Mouse (Mus musculus) gastrocnemius, postnatal 14 days (tissue): ENCODE measurements around the gene Agtpbp1. TPM values are rescaled to one million over a fixed set of nuclear protein-coding genes. Genes with fewer than 3 reads are reported as not detected.

Experiments
- total RNA-seq, 2 experiments: library from RNA; stranded (reverse); gene quantifications; 2 replicates each; pipeline ENCODE4 v1.2.3; 2021

The Agtpbp1 gene
- total RNA-seq, 2 experiments from 2014 or later, result 37.4 to 38.7 TPM

Other genes starting within 250 kb of the Agtpbp1 start
- gene Naa35, start within 50 bp of the Agtpbp1 start, total RNA-seq, result 10 to 100 TPM; 25.2 to 26.4 TPM
- gene Golm1, start 90.6 kb upstream of the Agtpbp1 start, total RNA-seq, result 10 to 100 TPM in 1 of 2 experiments, 1 to 10 TPM in 1; 9.3 to 10.1 TPM
- not detected for gene 4921517D22Rik, start 108.9 kb upstream of the Agtpbp1 start, total RNA-seq
- not detected for gene Spata31d1a, start 125.1 kb upstream of the Agtpbp1 start, total RNA-seq
- gene Spata31d1b, start 127.1 kb upstream of the Agtpbp1 start, total RNA-seq, result not detected
- gene Spata31d1d, start 146.5 kb upstream of the Agtpbp1 start, total RNA-seq, result not detected
- not detected for gene 1700014D04Rik, start 161.5 kb upstream of the Agtpbp1 start, total RNA-seq
- 100 to 1,000 TPM; 107 to 121 TPM for gene Isca1, start 184.6 kb upstream of the Agtpbp1 start, total RNA-seq
- gene Gm49354, start 197.0 kb upstream of the Agtpbp1 start, total RNA-seq, result not detected
- 10 to 100 TPM; 37.3 to 41.5 TPM for gene Tut7, start 237.9 kb upstream of the Agtpbp1 start, total RNA-seq